Mouse (Mus musculus) midbrain, postnatal 0 days (tissue): Measurements from ENCODE around the gene Mup7. TPM values are rescaled to one million over a fixed set of nuclear protein-coding genes. Genes with fewer than 3 reads are reported as not detected.
"Not testable (repeated sequence)": the region's sequence is repeated elsewhere in the genome, so short reads cannot be mapped to it uniquely, and the experiment has no call there.

Source experiments
- ATAC-seq: fragments of 200-750 bp; cut with Nextera tagmentation; 2 replicates; pipeline ENCODE4 v1.8.0; 2017; ENCODE audit warnings: moderate number of reproducible peaks, mild to moderate bottlenecking, moderate TSS enrichment, moderate library complexity; ENCODE audit not compliant: low FRiP score
- DNase-seq: peaks from one replicate; pipeline ENCODE4 v3.0.0-alpha.2; 2015; ENCODE audit warnings: low spot score
- H3K27ac ChIP-seq: fragments of 300-500 bp; sonication (generic); 2 replicates; pipeline ENCODE4 v1.5.1; 2014; ENCODE audit warnings: low read depth, mild to moderate bottlenecking, low read length, mixed read lengths
- H3K27me3 ChIP-seq: fragments of 300-500 bp; sonication (generic); 2 replicates; pipeline ENCODE4 v1.6.1; 2014; ENCODE audit warnings: low read length, control low read depth, mixed read lengths; ENCODE audit not compliant: insufficient read depth
- H3K36me3 ChIP-seq: fragments of 300-500 bp; sonication (generic); 2 replicates; pipeline ENCODE4 v1.6.1; 2014; ENCODE audit warnings: low read length, control low read depth, mixed read lengths; ENCODE audit not compliant: insufficient read depth
- H3K4me1 ChIP-seq: fragments of 300-500 bp; sonication (generic); 2 replicates; pipeline ENCODE4 v1.6.1; 2014; ENCODE audit warnings: mild to moderate bottlenecking, control low read depth, antibody characterized with exemption, low read length, mixed read lengths; ENCODE audit not compliant: insufficient read depth
- H3K4me2 ChIP-seq: fragments of 300-500 bp; sonication (generic); 2 replicates; pipeline ENCODE4 v1.6.1; 2014; ENCODE audit warnings: low read depth, mild to moderate bottlenecking, low read length, mixed read lengths; ENCODE audit not compliant: poor library complexity, severe bottlenecking
- H3K4me3 ChIP-seq: fragments of 300-500 bp; sonication (generic); 2 replicates; pipeline ENCODE4 v1.5.1; 2014; ENCODE audit warnings: low read depth, mild to moderate bottlenecking, low read length, moderate library complexity
- H3K9ac ChIP-seq: fragments of 300-500 bp; sonication (generic); replicated peaks from 2 replicates; pipeline ENCODE4 v1.6.1; 2014; ENCODE audit warnings: mild to moderate bottlenecking, low read length, moderate library complexity, mixed read lengths; ENCODE audit not compliant: poor library complexity, severe bottlenecking
- H3K9me3 ChIP-seq: fragments of 300-500 bp; sonication (generic); 2 replicates; pipeline ENCODE4 v1.6.1; 2016; ENCODE audit warnings: low read length, control low read depth
- WGBS: fragments of 180-500 bp; shearing (Covaris S2); extraction: QIAGEN DNeasy Blood & Tissue Kit; methylation state at CpG from one replicate; pipeline ENCODE4 v1.1.7; 2014; 5-methylcytosine and 5-hydroxymethylcytosine counted together
- polyA plus RNA-seq: library from polyadenylated mRNA; unstranded; fragments of >200 nt; fragmentation: Nextera tagmentation; extraction: Ambion mirVana; gene quantifications from 2 replicates; pipeline ENCODE4 v1.2.1, GENCODE M21; 2015
- total RNA-seq: library from RNA; depleted of rRNA; stranded (reverse); fragments of >200 nt; gene quantifications from 2 replicates; pipeline ENCODE4 v1.2.3, GENCODE M21; 2014; rRNA removed

Gene Mup7
- total RNA-seq (not detected in 2 replicates), polyA plus RNA-seq (not detected in 2 replicates)

DNA sequence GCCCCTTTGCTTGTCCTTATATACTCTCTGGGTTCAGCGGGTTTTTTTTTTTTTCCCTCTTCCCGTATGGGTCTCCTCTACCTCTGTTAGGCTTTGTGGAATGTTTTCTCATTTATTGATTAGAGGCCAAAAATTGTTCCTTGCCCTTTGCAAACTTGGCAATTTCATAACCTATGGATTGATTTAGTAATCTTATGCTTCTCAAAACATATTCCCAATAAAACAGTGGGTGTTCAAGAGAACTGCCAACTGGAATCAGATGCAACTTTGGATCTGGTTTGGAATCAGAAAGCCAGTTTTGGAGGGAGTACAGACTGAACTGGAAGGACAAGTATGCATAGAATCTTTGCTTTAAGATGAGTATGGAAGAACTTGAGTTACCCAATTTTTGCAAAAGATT, at the start of gene Mup7:
TSS of gene Mup7 (minus strand) at position 101 of the 400 bp plus-strand sequence.
- not testable (repeated sequence) for H3K27ac ChIP-seq, H3K27me3 ChIP-seq, H3K9ac ChIP-seq, H3K4me1 ChIP-seq, H3K9me3 ChIP-seq, H3K36me3 ChIP-seq, H3K4me2 ChIP-seq, H3K4me3 ChIP-seq, ATAC-seq, DNase-seq
- WGBS, result 64% methylated on average over 2 of the region's 2 CpGs

DNA sequence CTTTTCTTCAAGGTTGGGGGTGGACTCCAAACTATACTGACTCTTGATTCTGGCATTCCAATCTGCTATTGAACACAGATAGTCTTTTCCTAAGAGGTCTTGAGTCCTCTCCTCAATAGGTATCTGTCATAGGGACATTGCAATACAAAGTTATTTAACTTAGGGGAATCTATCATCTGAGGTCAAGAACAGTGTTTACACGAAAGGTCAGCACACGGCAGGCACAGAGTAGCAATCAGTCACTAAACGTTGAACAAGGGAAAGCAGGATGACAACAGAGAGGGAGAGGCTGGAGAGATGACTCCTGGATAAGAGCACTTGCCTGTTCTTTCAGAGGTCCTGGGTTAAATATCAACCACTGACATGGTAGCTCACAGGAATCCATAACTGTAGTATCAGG, 9.6 kb upstream of the Mup7 start:
- H3K9ac ChIP-seq, H3K4me2 ChIP-seq, H3K9me3 ChIP-seq, H3K36me3 ChIP-seq, H3K4me1 ChIP-seq, DNase-seq, H3K4me3 ChIP-seq, H3K27ac ChIP-seq, ATAC-seq, H3K27me3 ChIP-seq: not testable (repeated sequence)
- WGBS, result 85% methylated on average over 3 of the region's 3 CpGs

DNA sequence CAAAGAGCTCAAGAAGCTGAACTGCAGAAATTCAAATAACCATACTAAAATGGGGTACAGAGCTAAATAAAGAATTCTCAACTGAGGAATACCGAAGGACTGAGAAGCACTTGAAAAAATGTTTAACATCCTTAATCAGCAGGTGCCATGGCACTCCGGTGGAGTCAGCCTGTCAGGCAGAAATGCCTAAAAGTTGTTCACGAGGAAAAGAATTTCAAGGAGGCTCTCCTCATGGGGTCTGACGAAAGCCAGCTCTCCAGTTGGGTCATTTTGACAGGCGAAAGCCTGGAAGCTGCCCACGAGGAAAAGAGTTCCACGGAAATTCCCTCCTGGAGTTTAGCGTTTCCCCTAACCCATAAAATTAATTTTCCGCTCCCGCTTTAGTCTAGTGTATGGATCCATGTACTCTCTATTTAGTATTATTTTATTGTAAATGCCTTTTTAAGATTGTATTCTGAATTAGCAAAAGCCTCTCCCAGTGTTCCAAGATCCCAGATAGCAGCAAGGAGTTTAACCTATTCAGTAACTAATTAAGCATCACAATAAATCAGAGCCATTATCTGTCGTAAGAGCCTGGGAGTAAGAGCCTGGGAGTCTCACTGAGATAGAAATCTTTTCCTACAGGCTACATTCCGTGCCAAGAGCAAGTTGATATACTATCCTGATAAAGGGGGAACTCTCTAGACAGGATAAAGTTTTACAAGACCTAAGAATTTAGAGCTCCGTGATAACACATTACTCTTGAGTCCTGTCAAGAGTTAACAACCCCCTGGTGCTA, 40.8 kb downstream of the Mup7 start:
- H3K9ac ChIP-seq, H3K27ac ChIP-seq, H3K4me3 ChIP-seq, ATAC-seq, H3K4me1 ChIP-seq, DNase-seq, H3K36me3 ChIP-seq, H3K9me3 ChIP-seq, H3K27me3 ChIP-seq, H3K4me2 ChIP-seq: not testable (repeated sequence)
- WGBS, result 73% methylated on average over 12 of the region's 13 CpGs

DNA sequence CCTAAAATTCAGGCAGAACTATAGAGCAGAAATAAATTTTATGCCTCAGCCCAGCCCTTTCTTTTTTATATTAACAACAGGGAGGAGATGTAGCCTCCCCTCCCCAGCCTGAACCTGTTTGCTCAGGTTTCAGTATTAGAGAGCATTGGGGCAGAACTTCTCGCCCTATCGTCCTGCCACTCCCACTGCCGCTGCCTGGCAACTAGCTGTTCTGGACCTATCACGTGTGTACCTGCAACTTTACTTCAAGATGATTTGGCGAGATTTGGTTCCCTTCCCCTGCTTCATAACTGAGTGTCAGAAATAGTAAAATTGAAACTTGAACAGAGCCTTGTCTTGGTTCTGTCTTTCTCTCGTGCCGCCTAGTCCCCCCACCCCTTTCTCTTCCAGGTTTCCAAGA, 50.1 kb downstream of the Mup7 start:
- not testable (repeated sequence) for H3K27ac ChIP-seq, H3K9me3 ChIP-seq, H3K4me2 ChIP-seq, ATAC-seq, H3K9ac ChIP-seq, H3K4me3 ChIP-seq, H3K27me3 ChIP-seq, DNase-seq, H3K4me1 ChIP-seq, H3K36me3 ChIP-seq
- 87% methylated on average over 7 of the region's 7 CpGs for WGBS

Other genes starting within 250 kb of the Mup7 start
- gene Slc46a2, start 155.4 kb downstream of the Mup7 start, total RNA-seq, result 0.16 TPM in 1 of 2 replicates, not detected in the other
- 0.05 and 0.11 TPM in 2 replicates for gene Slc46a2, start 155.4 kb downstream of the Mup7 start, polyA plus RNA-seq
- not detected in 2 replicates for gene Mup4, start 109.8 kb downstream of the Mup7 start, total RNA-seq
- not detected in 2 replicates for gene Mup4, start 109.8 kb downstream of the Mup7 start, polyA plus RNA-seq
- gene Mup6, start 106.2 kb downstream of the Mup7 start, total RNA-seq, result not detected in 2 replicates
- 0.35 TPM in 1 of 2 replicates, not detected in the other for gene Mup6, start 106.2 kb downstream of the Mup7 start, polyA plus RNA-seq
- gene Mup2, start 83.8 kb upstream of the Mup7 start, total RNA-seq, result not detected in 2 replicates
- gene Mup2, start 83.8 kb upstream of the Mup7 start, polyA plus RNA-seq, result not detected in 2 replicates
- gene Mup8, start 152.1 kb upstream of the Mup7 start, total RNA-seq, result not detected in 2 replicates
- gene Mup8, start 152.1 kb upstream of the Mup7 start, polyA plus RNA-seq, result not detected in 2 replicates